Mouse (Mus musculus): ENCODE data around the gene Fam78a.

- TF ChIP-seq MAFK (IDR thresholded peaks at IDR 0.05; ENCODE audit: borderline replicate concordance, low read depth, low read length), result no peak
- no peak for TF ChIP-seq POLR2A (IDR thresholded peaks at IDR 0.05; ENCODE audit: control insufficient read depth in 1 of 2, insufficient read depth in 1 of 2, low read depth in 1 of 2, low read length in 2 of 2, poor library complexity in 1 of 2)
- no peak for TF ChIP-seq TBP (IDR thresholded peaks at IDR 0.05; ENCODE audit: low read depth, low read length)
- no peak for TF ChIP-seq USF2 (IDR thresholded peaks at IDR 0.05; ENCODE audit: borderline replicate concordance in 1 of 2, insufficient read depth in 1 of 2, low read depth in 1 of 2, low read length in 2 of 2)
- TF ChIP-seq USF1 (IDR thresholded peaks at IDR 0.05; ENCODE audit: low read depth, low read length), result no peak
- TF ChIP-seq ZKSCAN1 (IDR thresholded peaks at IDR 0.05; ENCODE audit: low read depth, low read length), result no peak
- TF ChIP-seq MAX (IDR thresholded peaks at IDR 0.05; ENCODE audit: low read length), result no peak
Measured at GRCm38 (mm10) chr2:32131205-32131834, 46.7 kb upstream of the Fam78a start.

Measured in MEL (cell line).